Mouse (Mus musculus): Measurements from ENCODE around the gene Olfr419. TPM values are rescaled to one million over a fixed set of nuclear protein-coding genes. Genes with fewer than 3 reads are reported as not detected.

The Olfr419 gene
- total and polyA plus RNA-seq, 2 experiments from 2014 or later = not detected

- no peaks in the 10 kb centered on the region for H3K9me3 ChIP-seq (ENCODE audit: low read length)
- H3K36me3 ChIP-seq (ENCODE audit: insufficient read depth, low read length) = no peaks in the 10 kb centered on the region
- no peak overlapping the region for H3K27ac ChIP-seq (ENCODE audit: low read depth, low read length)
- 89% methylated on average over 7 of the region's 7 CpGs for WGBS
- no peak for TF ChIP-seq CTCF (IDR thresholded peaks at IDR 0.05)
- H3K4me3 ChIP-seq (ENCODE audit: low read depth, low read length) = no peak overlapping the region
- H3K4me1 ChIP-seq (ENCODE audit: insufficient read depth, low read length) = no peaks in the 10 kb centered on the region
- H3K27me3 ChIP-seq (ENCODE audit: insufficient read depth, low read length) = no peaks in the 10 kb centered on the region
- no peak overlapping the region for H3K4me2 ChIP-seq (ENCODE audit: low read depth, low read length, poor library complexity, severe bottlenecking)
- no peak overlapping the region for H3K9ac ChIP-seq (replicated peaks; ENCODE audit: low read length, poor library complexity, severe bottlenecking)
- DNase-seq (ENCODE audit: low spot score) (no peak), ATAC-seq (ENCODE audit: low FRiP score) (no peak)
Observed at GRCm38 (mm10) chr1:174204699-174205098, 47.2 kb downstream of the Olfr419 start.

Other genes with a start within 250 kb of the Olfr419 start
- gene Ifi205, start 220.3 kb downstream of the Olfr419 start, total RNA-seq (2014; rRNA removed) = 0.11 TPM in 1 of 2 replicates, not detected in the other
- gene Ifi205, start 220.3 kb downstream of the Olfr419 start, polyA plus RNA-seq (2015; fragmentation: Nextera tagmentation; extraction: Ambion mirVana) = not detected in 2 replicates
- not detected in 2 replicates for gene Olfr433, start 211.4 kb downstream of the Olfr419 start, total RNA-seq (2014; rRNA removed)
- not detected in 2 replicates for gene Olfr433, start 211.4 kb downstream of the Olfr419 start, polyA plus RNA-seq (2015; fragmentation: Nextera tagmentation; extraction: Ambion mirVana)
- gene Olfr432, start 202.9 kb downstream of the Olfr419 start, total RNA-seq (2014; rRNA removed) = not detected in 2 replicates
- not detected in 2 replicates for gene Olfr432, start 202.9 kb downstream of the Olfr419 start, polyA plus RNA-seq (2015; fragmentation: Nextera tagmentation; extraction: Ambion mirVana)
- not detected in 2 replicates for gene Olfr430, start 185.5 kb downstream of the Olfr419 start, total RNA-seq (2014; rRNA removed)
- gene Olfr430, start 185.5 kb downstream of the Olfr419 start, polyA plus RNA-seq (2015; fragmentation: Nextera tagmentation; extraction: Ambion mirVana) = not detected in 2 replicates
- not detected in 2 replicates for gene Olfr429, start 167.7 kb downstream of the Olfr419 start, total RNA-seq (2014; rRNA removed)
- gene Olfr429, start 167.7 kb downstream of the Olfr419 start, polyA plus RNA-seq (2015; fragmentation: Nextera tagmentation; extraction: Ambion mirVana) = 0.10 TPM in 1 of 2 replicates, not detected in the other
- gene Olfr427, start 155.2 kb downstream of the Olfr419 start, total RNA-seq (2014; rRNA removed) = not detected in 2 replicates
- gene Olfr427, start 155.2 kb downstream of the Olfr419 start, polyA plus RNA-seq (2015; fragmentation: Nextera tagmentation; extraction: Ambion mirVana) = not detected in 2 replicates
- not detected in 2 replicates for gene Olfr231, start 130.9 kb downstream of the Olfr419 start, total RNA-seq (2014; rRNA removed)
- gene Olfr231, start 130.9 kb downstream of the Olfr419 start, polyA plus RNA-seq (2015; fragmentation: Nextera tagmentation; extraction: Ambion mirVana) = not detected in 2 replicates
- gene Olfr424, start 120.5 kb downstream of the Olfr419 start, total RNA-seq (2014; rRNA removed) = not detected in 2 replicates
- gene Olfr424, start 120.5 kb downstream of the Olfr419 start, polyA plus RNA-seq (2015; fragmentation: Nextera tagmentation; extraction: Ambion mirVana) = not detected in 2 replicates
- gene Olfr420, start 96.4 kb downstream of the Olfr419 start, total RNA-seq (2014; rRNA removed) = not detected in 2 replicates
- not detected in 2 replicates for gene Olfr420, start 96.4 kb downstream of the Olfr419 start, polyA plus RNA-seq (2015; fragmentation: Nextera tagmentation; extraction: Ambion mirVana)
- gene Spta1, start 79.3 kb downstream of the Olfr419 start, total RNA-seq (2014; rRNA removed) = 0.16 and 0.19 TPM in 2 replicates
- 0.04 TPM in 1 of 2 replicates, not detected in the other for gene Spta1, start 79.3 kb downstream of the Olfr419 start, polyA plus RNA-seq (2015; fragmentation: Nextera tagmentation; extraction: Ambion mirVana)
- not detected in 2 replicates for gene Mptx1, start 78.5 kb upstream of the Olfr419 start, total RNA-seq (2014; rRNA removed)
- not detected in 2 replicates for gene Mptx1, start 78.5 kb upstream of the Olfr419 start, polyA plus RNA-seq (2015; fragmentation: Nextera tagmentation; extraction: Ambion mirVana)
- not detected in 2 replicates for gene Olfr417, start 113.1 kb upstream of the Olfr419 start, total RNA-seq (2014; rRNA removed)
- gene Olfr417, start 113.1 kb upstream of the Olfr419 start, polyA plus RNA-seq (2015; fragmentation: Nextera tagmentation; extraction: Ambion mirVana) = not detected in 2 replicates
- not detected in 2 replicates for gene Olfr248, start 139.0 kb upstream of the Olfr419 start, total RNA-seq (2014; rRNA removed)
- gene Olfr248, start 139.0 kb upstream of the Olfr419 start, polyA plus RNA-seq (2015; fragmentation: Nextera tagmentation; extraction: Ambion mirVana) = not detected in 2 replicates
- gene Olfr414, start 172.0 kb upstream of the Olfr419 start, total RNA-seq (2014; rRNA removed) = not detected in 2 replicates
- gene Olfr414, start 172.0 kb upstream of the Olfr419 start, polyA plus RNA-seq (2015; fragmentation: Nextera tagmentation; extraction: Ambion mirVana) = not detected in 2 replicates
- not detected in 2 replicates for gene Olfr220, start 190.0 kb upstream of the Olfr419 start, total RNA-seq (2014; rRNA removed)
- gene Olfr220, start 190.0 kb upstream of the Olfr419 start, polyA plus RNA-seq (2015; fragmentation: Nextera tagmentation; extraction: Ambion mirVana) = not detected in 2 replicates
- gene Fmn2, start 249.8 kb upstream of the Olfr419 start, total RNA-seq (2014; rRNA removed) = 19.9 and 25.3 TPM in 2 replicates
- 6.0 and 8.2 TPM in 2 replicates for gene Fmn2, start 249.8 kb upstream of the Olfr419 start, polyA plus RNA-seq (2015; fragmentation: Nextera tagmentation; extraction: Ambion mirVana)